Mouse (Mus musculus) MEL (cell line): ENCODE results near the gene Slc25a47. TPM values are rescaled to one million over a fixed set of nuclear protein-coding genes. Genes with fewer than 3 reads are reported as not detected.

Experiments
- DNase-seq: peaks from one replicate; pipeline ENCODE4 v3.0.0; 2011; ENCODE audit warnings: low read depth, low spot score
- H3K27ac ChIP-seq: 2 replicates; pipeline ENCODE4 v1.5.1; 2012; ENCODE audit warnings: low read depth, mild to moderate bottlenecking, control low read depth, low read length, moderate library complexity; ENCODE audit not compliant: control insufficient read depth
- H3K27me3 ChIP-seq, 2 experiments: fragments of 150-350 bp in 1 of 2; sonication (generic) in 1 of 2; 2 replicates each; pipeline ENCODE4 v1.6.1; 2012; ENCODE audit warnings: low read length in 2 of 2, mild to moderate bottlenecking in 2 of 2, improper control_type of control experiment in 1 of 2, moderate library complexity in 1 of 2; ENCODE audit not compliant: insufficient read depth in 2 of 2, control insufficient read depth in 1 of 2
- H3K36me3 ChIP-seq, 2 experiments: 2 replicates each; pipeline ENCODE4 v1.6.1; 2012 to 2014; ENCODE audit warnings: low read length in 2 of 2, improper control_type of control experiment in 1 of 2, inconsistent platforms in 1 of 2, mild to moderate bottlenecking in 1 of 2; ENCODE audit not compliant: insufficient read depth in 2 of 2, control insufficient read depth in 1 of 2
- H3K4me1 ChIP-seq, 2 experiments: fragments of 150-350 bp in 1 of 2; sonication (generic) in 1 of 2; 2 replicates each; pipeline ENCODE4 v1.6.1; 2012; ENCODE audit warnings: low read length in 2 of 2, improper control_type of control experiment in 1 of 2, mild to moderate bottlenecking in 1 of 2; ENCODE audit not compliant: insufficient read depth in 2 of 2, control insufficient read depth in 1 of 2
- H3K4me3 ChIP-seq, 2 experiments: fragments of 150-350 bp in 1 of 2; sonication (generic) in 1 of 2; 2 replicates each; pipeline ENCODE4 v1.5.1; 2012; ENCODE audit warnings: low read depth in 2 of 2, low read length in 2 of 2, mild to moderate bottlenecking in 2 of 2, moderate library complexity in 2 of 2, control low read depth in 1 of 2, improper control_type of control experiment in 1 of 2; ENCODE audit not compliant: control insufficient read depth in 1 of 2, insufficient read depth in 1 of 2
- H3K79me2 ChIP-seq: 2 replicates; pipeline ENCODE4 v1.6.1; 2012; ENCODE audit warnings: mild to moderate bottlenecking, low read length, moderate library complexity; ENCODE audit not compliant: control insufficient read depth, poor library complexity, insufficient read depth
- H3K9ac ChIP-seq: 2 replicates; pipeline ENCODE4 v1.6.1; 2012; ENCODE audit warnings: low read depth, mild to moderate bottlenecking, control low read depth, low read length, moderate library complexity; ENCODE audit not compliant: control insufficient read depth, poor library complexity, severe bottlenecking
- H3K9me3 ChIP-seq: fragments of 150-350 bp; sonication (generic); replicated peaks from 2 replicates; pipeline ENCODE4 v1.6.1; 2012; ENCODE audit warnings: mild to moderate bottlenecking, low read length, improper control_type of control experiment, moderate library complexity; ENCODE audit not compliant: insufficient read depth
- BHLHE40 ChIP-seq: IDR thresholded peaks from 2 replicates; pipeline ENCODE4 v1.6.1; 2012; ENCODE audit warnings: low read depth, mild to moderate bottlenecking, inconsistent platforms, low read length, improper control_type of control experiment, borderline replicate concordance
- CHD1 ChIP-seq: IDR thresholded peaks from 2 replicates; pipeline ENCODE4 v1.6.1; 2012; ENCODE audit warnings: low read depth, mild to moderate bottlenecking, inconsistent platforms, low read length, improper control_type of control experiment
- ELF1 ChIP-seq: IDR thresholded peaks from 2 replicates; pipeline ENCODE4 v1.6.1; 2014; ENCODE audit warnings: low read depth, mild to moderate bottlenecking, inconsistent platforms, low read length, improper control_type of control experiment, moderate library complexity
- EP300 ChIP-seq, 2 experiments: IDR thresholded peaks; 2 replicates each; pipeline ENCODE4 v1.6.1; 2011; ENCODE audit warnings: improper control_type of control experiment in 2 of 2, low read length in 2 of 2, low read depth in 1 of 2, mild to moderate bottlenecking in 1 of 2
- ETS1 ChIP-seq: IDR thresholded peaks from 2 replicates; pipeline ENCODE4 v1.6.1; 2012; ENCODE audit warnings: low read depth, mild to moderate bottlenecking, inconsistent platforms, low read length, improper control_type of control experiment, moderate library complexity
- GATA1 ChIP-seq: IDR thresholded peaks from 2 replicates; pipeline ENCODE4 v1.6.1; 2011; ENCODE audit warnings: low read depth, low read length, improper control_type of control experiment
- HCFC1 ChIP-seq: IDR thresholded peaks from 2 replicates; pipeline ENCODE4 v1.6.1; 2012; ENCODE audit warnings: low read depth, mild to moderate bottlenecking, inconsistent platforms, low read length, improper control_type of control experiment, moderate library complexity
- MAFK ChIP-seq: IDR thresholded peaks from 2 replicates; pipeline ENCODE4 v1.6.1; 2011; ENCODE audit warnings: low read depth, mild to moderate bottlenecking, low read length, improper control_type of control experiment, borderline replicate concordance
- MAX ChIP-seq: IDR thresholded peaks from 2 replicates; pipeline ENCODE4 v1.6.1; 2011; ENCODE audit warnings: low read length, improper control_type of control experiment
- MAZ ChIP-seq: IDR thresholded peaks from 2 replicates; pipeline ENCODE4 v1.6.1; 2012; ENCODE audit warnings: low read depth, mild to moderate bottlenecking, inconsistent platforms, low read length, improper control_type of control experiment
- MEF2A ChIP-seq: IDR thresholded peaks from 2 replicates; pipeline ENCODE4 v1.6.1; 2014; ENCODE audit warnings: low read depth, mild to moderate bottlenecking, inconsistent platforms, low read length, improper control_type of control experiment; ENCODE audit not compliant: poor library complexity, insufficient replicate concordance, severe bottlenecking; ENCODE audit errors: extremely low read depth
- MXI1 ChIP-seq: IDR thresholded peaks from 2 replicates; pipeline ENCODE4 v1.6.1; 2011; ENCODE audit warnings: mild to moderate bottlenecking, low read depth, low read length, improper control_type of control experiment
- NELFE ChIP-seq: IDR thresholded peaks from 2 replicates; pipeline ENCODE4 v1.6.1; 2011; ENCODE audit warnings: low read depth, low read length, improper control_type of control experiment
- POLR2AphosphoS2 ChIP-seq: IDR thresholded peaks from 2 replicates; pipeline ENCODE4 v1.6.1; 2011; ENCODE audit warnings: low read length, improper control_type of control experiment
- POLR2AphosphoS5 ChIP-seq: IDR thresholded peaks from 2 replicates; pipeline ENCODE4 v1.6.1; 2012; ENCODE audit warnings: low read depth, borderline replicate concordance, mild to moderate bottlenecking, inconsistent platforms, low read length, moderate library complexity, mixed read lengths
- RAD21 ChIP-seq: IDR thresholded peaks from 2 replicates; pipeline ENCODE4 v1.6.1; 2011; ENCODE audit warnings: mild to moderate bottlenecking, low read depth, low read length, improper control_type of control experiment
- RCOR1 ChIP-seq: IDR thresholded peaks from 2 replicates; pipeline ENCODE4 v1.6.1; 2012; ENCODE audit warnings: low read depth, mild to moderate bottlenecking, inconsistent platforms, low read length, improper control_type of control experiment
- SIN3A ChIP-seq: IDR thresholded peaks from 2 replicates; pipeline ENCODE4 v1.6.1; 2012; ENCODE audit warnings: low read length, improper control_type of control experiment, inconsistent platforms
- SMC3 ChIP-seq: IDR thresholded peaks from 2 replicates; pipeline ENCODE4 v1.6.1; 2011; ENCODE audit warnings: low read depth, low read length, improper control_type of control experiment
- TAL1 ChIP-seq: IDR thresholded peaks from 2 replicates; pipeline ENCODE4 v1.6.1; 2012; ENCODE audit warnings: mild to moderate bottlenecking, inconsistent platforms, low read length, moderate library complexity, mixed read lengths
- TBP ChIP-seq: IDR thresholded peaks from 2 replicates; pipeline ENCODE4 v1.8.0; 2011; ENCODE audit warnings: low read depth, low read length, improper control_type of control experiment
- USF1 ChIP-seq: IDR thresholded peaks from 2 replicates; pipeline ENCODE4 v1.6.1; 2014; ENCODE audit warnings: low read depth, mild to moderate bottlenecking, inconsistent platforms, low read length, improper control_type of control experiment, moderate library complexity
- ZKSCAN1 ChIP-seq: IDR thresholded peaks from 2 replicates; pipeline ENCODE4 v1.6.1; 2012; ENCODE audit warnings: low read depth, mild to moderate bottlenecking, inconsistent platforms, low read length, improper control_type of control experiment, moderate library complexity
- ZMIZ1 ChIP-seq: IDR thresholded peaks from 2 replicates; pipeline ENCODE4 v1.6.1; 2012; ENCODE audit warnings: low read depth, mild to moderate bottlenecking, inconsistent platforms, low read length, improper control_type of control experiment, moderate library complexity
- ZNF384 ChIP-seq: IDR thresholded peaks from 2 replicates; pipeline ENCODE4 v1.6.1; 2012; ENCODE audit warnings: low read depth, mild to moderate bottlenecking, inconsistent platforms, low read length, improper control_type of control experiment
- polyA plus RNA-seq, 2 experiments: library from polyadenylated mRNA; stranded (reverse) in 1 of 2; unstranded in 1 of 2; fragments of >175 nt in 1 of 2; fragments of >200 nt in 1 of 2; gene quantifications; 2 replicates each; pipeline versions ENCODE4 v1.2.1 to v1.2.4; 2012; ENCODE audit warnings: low replicate concordance in 2 of 2, low read depth in 1 of 2; ENCODE audit not compliant: insufficient read length in 2 of 2, insufficient read depth in 1 of 2, missing spikeins in 1 of 2
- total RNA-seq: library from RNA; depleted of rRNA; stranded (reverse); fragments of 300-350 nt; gene quantifications from 2 replicates; pipeline ENCODE4 v1.2.3, GENCODE M21; 2012

The Slc25a47 gene
- total and polyA plus RNA-seq, 3 experiments = 15.6 to 17.9 TPM; not detected in 1

DNA sequence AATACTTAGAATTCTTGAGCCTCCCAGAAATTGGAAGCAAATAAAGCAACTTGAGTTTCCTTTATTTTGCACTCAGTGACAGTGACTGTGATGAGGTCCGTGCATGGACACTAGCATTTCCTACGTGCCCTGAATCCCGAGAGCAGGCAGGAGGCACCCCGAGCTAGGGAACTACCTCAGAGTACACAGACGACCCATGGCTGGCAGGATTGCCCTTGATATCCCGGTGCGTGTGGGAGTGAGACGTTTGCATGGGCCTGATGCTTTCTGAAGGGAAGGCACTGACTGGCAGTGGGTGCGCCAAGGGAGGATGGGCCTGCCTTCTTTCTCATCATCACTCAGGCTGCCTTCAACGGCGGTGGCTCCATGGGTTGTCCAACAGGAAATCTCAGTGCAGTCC is 19.3 kb upstream of the Slc25a47 start:
- Histone ChIP-seq H3K36me3 (peaks cover 0 to 26% of the 10 kb centered on the region in 2 experiments; a peak in 2 of 4 replicates), H3K27ac (no peak overlapping the region), H3K9me3 (no peaks in the 10 kb centered on the region), H3K79me2 (peaks cover 24% of the 10 kb centered on the region), H3K4me1 (no peaks in the 10 kb centered on the region), H3K9ac (no peak overlapping the region), H3K27me3 (no peaks in the 10 kb centered on the region), H3K4me3 (no peak overlapping the region)
- TF ChIP-seq RCOR1 (no peak), USF1 (no peak), POLR2AphosphoS5 (no peak), ELF1 (no peak), TBP (no peak), MAZ (no peak), POLR2AphosphoS2 (no peak), SIN3A (no peak), GATA1 (no peak), EP300 (IDR thresholded peaks at IDR 0.05; ENCODE audit: low read depth in 1 of 2, low read length in 2 of 2) (no peak), MAFK (no peak), MEF2A (no peak), NELFE (no peak), ZNF384 (no peak)
- DNase-seq = no peak

- peaks cover 3% of the 10 kb centered on the region; the same call in 1 of the 2 replicates for H3K79me2 ChIP-seq
- H3K4me1 ChIP-seq = no peaks in the 10 kb centered on the region
- H3K4me3 ChIP-seq = no peak overlapping the region
- no peak overlapping the region for H3K9ac ChIP-seq
- H3K9me3 ChIP-seq = no peaks in the 10 kb centered on the region
- no peak overlapping the region for H3K27ac ChIP-seq
- TF ChIP-seq POLR2AphosphoS5 (no peak), SMC3 (no peak), ZMIZ1 (no peak), ZKSCAN1 (no peak), RCOR1 (no peak), MAZ (no peak), HCFC1 (no peak), RAD21 (no peak), BHLHE40 (no peak), CHD1 (no peak), ETS1 (no peak), TAL1 (no peak), MXI1 (no peak), MAX (no peak)
- TF ChIP-seq, all 39 proteins: peak for 0
- Histone ChIP-seq H3K27me3 (no peaks in the 10 kb centered on the region), H3K36me3 (peaks cover 0 to 10% of the 10 kb centered on the region in 2 experiments; a peak in 2 of 4 replicates)
- no peak for DNase-seq
Observed at GRCm38 (mm10) chr12:108820461-108820860, 15.4 kb upstream of the Slc25a47 start.
